Mouse (Mus musculus): ENCODE measurements around the gene Metap1. TPM values are rescaled to one million over a fixed set of nuclear protein-coding genes. Genes with fewer than 3 reads are reported as not detected.

Metap1 gene
- polyA plus RNA-seq, 1 experiment from 2014 or later: 50.7 TPM

MicroRNA genes within 50 kb of the gene (microRNA counts, 519-probe panel; counts per million panel counts)
- 1,342 counts per million, percentile 39 among the panel's probes with 10 or more counts for microRNA mmu-miR-1956

Small RNA genes within 50 kb of the gene (microRNA-seq; reads per million reads assigned to microRNA genes)
- not detected for gene Mir1956

Other genes with a start within 250 kb of the Metap1 start
- 77.6 and 115 TPM in 2 replicates for gene Adh1, start 228.5 kb downstream of the Metap1 start, polyA plus RNA-seq (2015; fragmentation: Nextera tagmentation; extraction: Ambion mirVana)
- 0.17 TPM in 1 of 2 replicates, not detected in the other for gene Adh6a, start 176.2 kb downstream of the Metap1 start, polyA plus RNA-seq (2015; fragmentation: Nextera tagmentation; extraction: Ambion mirVana)
- gene Adh6b, start 147.7 kb downstream of the Metap1 start, polyA plus RNA-seq (2015; fragmentation: Nextera tagmentation; extraction: Ambion mirVana): 0.29 and 0.71 TPM in 2 replicates
- gene Adh4, start 74.0 kb downstream of the Metap1 start, polyA plus RNA-seq (2015; fragmentation: Nextera tagmentation; extraction: Ambion mirVana): not detected in 2 replicates
- gene Adh5, start 46.4 kb downstream of the Metap1 start, polyA plus RNA-seq (2015; fragmentation: Nextera tagmentation; extraction: Ambion mirVana): 258 and 276 TPM in 2 replicates
- 381 and 401 TPM in 2 replicates for gene Eif4e, start 36.7 kb upstream of the Metap1 start, polyA plus RNA-seq (2015; fragmentation: Nextera tagmentation; extraction: Ambion mirVana)